Mouse (Mus musculus): Measurements from ENCODE around the gene Dscam. TPM values are rescaled to one million over a fixed set of nuclear protein-coding genes. Genes with fewer than 3 reads are reported as not detected.
"Not testable (repeated sequence)": the region's sequence is repeated elsewhere in the genome, so short reads cannot be mapped to it uniquely, and the experiment has no call there.

Gene Dscam
- polyA plus RNA-seq, 1 experiment, result 32.8 TPM

DNA sequence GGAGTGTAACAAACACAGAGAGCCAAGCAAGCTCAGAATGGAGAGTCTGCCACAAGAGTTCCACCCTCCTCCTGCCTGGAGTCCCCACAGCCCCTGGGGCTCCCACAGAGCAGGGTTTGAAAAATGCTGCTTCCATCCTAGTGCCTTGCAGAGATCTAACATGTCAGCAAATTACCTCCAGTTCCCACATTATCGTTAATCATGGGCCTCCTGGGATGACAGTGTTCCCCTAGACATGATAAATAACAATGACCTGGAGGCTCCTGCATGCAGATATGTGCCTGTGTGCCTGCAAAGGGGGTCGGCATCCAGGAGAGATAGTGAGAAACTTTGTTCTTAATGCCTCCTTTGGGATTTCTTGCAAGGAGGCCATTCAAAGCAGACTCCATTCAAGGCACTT is 266.2 kb downstream of the Dscam start:
- DNase-seq (ENCODE audit: low read depth), result peak; percentile 37
- TF ChIP-seq CTCF (IDR thresholded peaks at IDR 0.05; ENCODE audit: borderline replicate concordance, extremely low read depth, insufficient read depth, insufficient read length) (no peak), POLR2A (IDR thresholded peaks at IDR 0.05; ENCODE audit: borderline replicate concordance, extremely low read depth, insufficient read depth, insufficient read length, poor library complexity, severe bottlenecking) (no peak)

DNA sequence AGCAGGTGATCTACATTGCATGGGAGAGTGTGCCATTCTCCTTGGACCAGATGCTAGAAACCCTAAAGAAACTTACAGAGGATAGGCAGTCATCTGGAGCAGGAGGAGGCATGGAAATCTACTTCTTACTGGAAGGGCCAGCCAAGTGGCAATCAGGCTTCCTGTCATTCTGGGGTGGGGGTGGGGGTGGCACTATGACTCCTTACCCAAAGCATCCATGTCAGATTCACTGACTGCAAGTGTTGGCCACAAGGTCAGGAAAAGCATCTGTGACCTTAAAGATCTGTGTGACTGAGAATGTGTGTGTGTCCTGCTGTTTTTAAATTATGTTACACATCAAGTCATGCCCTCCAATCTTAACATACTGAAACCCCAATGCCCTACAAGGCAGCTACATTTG is 268.0 kb downstream of the Dscam start:
- TF ChIP-seq POLR2A (IDR thresholded peaks at IDR 0.05; ENCODE audit: borderline replicate concordance, extremely low read depth, insufficient read depth, insufficient read length, poor library complexity, severe bottlenecking), result no peak
- no peak for TF ChIP-seq CTCF (IDR thresholded peaks at IDR 0.05; ENCODE audit: borderline replicate concordance, extremely low read depth, insufficient read depth, insufficient read length)

DNA sequence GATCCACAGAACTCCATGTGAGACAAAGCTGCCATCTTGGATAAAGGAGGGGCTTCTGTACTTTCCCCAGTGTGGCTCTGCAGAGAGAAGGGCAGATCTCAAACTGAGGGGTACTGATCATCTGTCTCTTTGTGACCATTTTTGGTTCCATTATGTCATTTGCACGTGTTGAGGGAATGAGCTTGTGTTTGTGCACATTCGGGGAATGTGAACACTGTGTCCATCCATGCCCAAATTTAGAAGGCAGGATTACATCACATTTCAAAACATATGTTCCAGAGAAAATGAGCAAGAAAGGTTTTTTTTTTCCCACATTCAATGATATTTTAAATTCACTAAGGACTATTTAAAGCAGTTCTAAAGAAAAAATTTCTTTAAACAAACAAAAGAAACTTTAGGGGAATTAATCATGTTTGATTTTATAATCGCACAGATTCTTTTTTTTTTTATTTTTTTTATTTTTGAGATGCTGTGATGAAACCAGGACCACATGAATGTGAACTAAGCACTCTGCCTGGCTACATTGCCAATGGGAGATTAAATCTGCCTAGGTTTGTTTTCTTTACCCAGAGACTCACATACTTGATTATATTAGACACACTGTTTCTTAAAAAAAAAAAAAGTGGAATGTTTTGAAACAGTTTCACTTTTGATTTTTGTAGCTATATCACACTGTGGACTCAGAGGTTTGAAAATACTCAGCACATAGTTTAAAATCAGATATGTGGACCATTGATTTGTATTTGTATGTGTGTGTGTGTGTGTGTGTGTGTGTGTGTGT is 269.1 kb downstream of the Dscam start:
- no peak for TF ChIP-seq CTCF (IDR thresholded peaks at IDR 0.05; ENCODE audit: borderline replicate concordance, extremely low read depth, insufficient read depth, insufficient read length)
- no peak for TF ChIP-seq POLR2A (IDR thresholded peaks at IDR 0.05; ENCODE audit: borderline replicate concordance, extremely low read depth, insufficient read depth, insufficient read length, poor library complexity, severe bottlenecking)

More for the DNA sequence above, 268.0 kb downstream of the Dscam start:
- no peak for DNase-seq (ENCODE audit: low read depth)

DNA sequence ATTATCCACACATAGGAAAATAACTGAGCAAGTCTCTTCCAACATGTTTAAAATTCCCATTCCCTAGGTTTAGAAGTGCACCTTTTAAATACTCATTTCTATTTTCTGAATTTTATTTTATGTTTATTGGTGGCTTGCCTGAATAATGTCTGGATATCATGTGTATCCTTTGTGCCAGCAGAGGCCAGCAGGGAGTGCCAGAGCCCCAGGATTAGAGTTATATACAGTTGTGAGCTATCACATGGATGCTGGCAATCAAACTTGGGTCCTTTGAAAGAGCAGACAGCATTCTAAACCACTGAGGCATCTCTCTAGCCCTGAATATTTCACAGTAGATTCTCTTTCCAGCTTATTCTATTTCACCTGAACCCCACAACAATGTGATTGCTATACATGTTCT is 271.2 kb downstream of the Dscam start:
- TF ChIP-seq POLR2A (IDR thresholded peaks at IDR 0.05; ENCODE audit: borderline replicate concordance, extremely low read depth, insufficient read depth, insufficient read length, poor library complexity, severe bottlenecking) (no peak), CTCF (IDR thresholded peaks at IDR 0.05; ENCODE audit: borderline replicate concordance, extremely low read depth, insufficient read depth, insufficient read length) (peak; percentile 14; the same call in 1 of the 2 replicates)
- no peak for DNase-seq (ENCODE audit: low read depth)

More for the DNA sequence above, 269.1 kb downstream of the Dscam start:
- DNase-seq (ENCODE audit: low read depth), result no peak

DNA sequence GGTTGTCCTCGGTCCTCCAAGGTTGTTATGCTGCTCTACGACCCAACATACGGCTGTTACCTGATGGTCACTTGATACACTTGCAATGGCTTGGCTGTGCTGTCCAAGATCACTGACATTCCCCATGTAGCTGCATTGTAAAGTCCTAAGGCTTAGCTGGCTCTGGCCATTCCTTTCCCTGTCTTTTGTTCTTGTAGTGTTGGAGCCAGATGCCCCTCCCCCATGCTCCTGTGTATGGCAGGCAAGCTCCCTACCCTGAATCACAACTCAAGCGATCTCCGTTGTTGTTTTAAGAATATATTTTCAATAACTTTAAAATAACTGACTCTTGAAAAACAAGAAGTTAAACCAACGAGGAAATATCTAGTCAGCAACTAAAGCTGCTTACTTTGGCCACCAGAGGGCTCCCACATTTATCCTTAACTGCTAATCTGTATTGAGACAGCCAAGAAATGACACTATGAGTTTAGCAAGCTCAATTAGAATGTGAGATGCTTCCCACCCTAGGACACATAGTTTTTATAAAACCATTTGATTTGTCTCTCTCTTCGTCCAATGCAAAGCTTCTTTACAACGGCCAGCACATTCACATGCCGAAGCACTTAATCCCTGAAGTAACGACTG is 273.9 kb downstream of the Dscam start:
- peak; percentile 89 for DNase-seq (ENCODE audit: low read depth)
- TF ChIP-seq POLR2A (IDR thresholded peaks at IDR 0.05; ENCODE audit: borderline replicate concordance, extremely low read depth, insufficient read depth, insufficient read length, poor library complexity, severe bottlenecking) (no peak), CTCF (IDR thresholded peaks at IDR 0.05; ENCODE audit: borderline replicate concordance, extremely low read depth, insufficient read depth, insufficient read length) (peak; percentile 38; the same call in 1 of the 2 replicates)

DNA sequence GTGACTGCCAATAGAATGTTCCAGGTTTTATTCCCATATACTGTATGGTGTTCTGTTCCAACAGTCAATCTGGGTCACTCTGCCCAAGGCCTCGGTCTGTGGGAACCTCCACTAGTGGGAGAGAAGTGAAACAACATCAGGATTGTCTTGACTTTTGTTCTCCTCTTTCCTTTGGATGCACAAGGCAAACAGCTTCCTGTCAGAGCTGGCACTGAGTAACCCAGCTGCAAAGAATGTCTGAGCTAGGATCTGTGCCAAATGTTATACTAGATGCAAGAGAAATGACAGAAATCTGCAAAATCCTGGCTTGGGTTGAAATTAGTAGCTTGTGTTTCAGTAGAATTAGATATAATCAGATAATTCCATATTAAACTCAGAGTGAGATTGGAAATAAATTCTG is 282.5 kb downstream of the Dscam start:
- TF ChIP-seq POLR2A (IDR thresholded peaks at IDR 0.05; ENCODE audit: borderline replicate concordance, extremely low read depth, insufficient read depth, insufficient read length, poor library complexity, severe bottlenecking), result no peak
- no peak for TF ChIP-seq CTCF (IDR thresholded peaks at IDR 0.05; ENCODE audit: borderline replicate concordance, extremely low read depth, insufficient read depth, insufficient read length)
- DNase-seq (ENCODE audit: low read depth), result peak; percentile 70

DNA sequence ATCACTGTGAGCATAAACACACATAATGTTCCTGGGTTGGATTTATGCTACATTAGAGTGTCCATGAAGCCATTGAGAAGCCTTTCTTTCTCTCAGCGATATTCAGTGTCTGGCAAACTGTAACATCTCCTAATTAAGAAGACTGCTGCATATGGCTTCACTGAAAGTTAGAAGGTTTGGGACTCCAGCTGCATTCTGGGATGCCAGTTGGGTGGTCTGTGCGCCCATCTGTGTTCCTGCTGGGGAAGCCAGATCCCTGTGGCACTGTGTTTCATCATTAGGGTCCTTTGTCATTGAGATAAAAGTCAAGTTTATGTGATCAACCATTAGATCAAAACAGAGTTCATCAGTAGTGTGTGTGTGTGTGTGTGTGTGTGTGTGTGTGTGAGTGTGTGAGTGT is 284.7 kb downstream of the Dscam start:
- peak; percentile 83 for DNase-seq (ENCODE audit: low read depth)
- TF ChIP-seq CTCF (IDR thresholded peaks at IDR 0.05; ENCODE audit: borderline replicate concordance, extremely low read depth, insufficient read depth, insufficient read length), result no peak
- no peak for TF ChIP-seq POLR2A (IDR thresholded peaks at IDR 0.05; ENCODE audit: borderline replicate concordance, extremely low read depth, insufficient read depth, insufficient read length, poor library complexity, severe bottlenecking)

DNA sequence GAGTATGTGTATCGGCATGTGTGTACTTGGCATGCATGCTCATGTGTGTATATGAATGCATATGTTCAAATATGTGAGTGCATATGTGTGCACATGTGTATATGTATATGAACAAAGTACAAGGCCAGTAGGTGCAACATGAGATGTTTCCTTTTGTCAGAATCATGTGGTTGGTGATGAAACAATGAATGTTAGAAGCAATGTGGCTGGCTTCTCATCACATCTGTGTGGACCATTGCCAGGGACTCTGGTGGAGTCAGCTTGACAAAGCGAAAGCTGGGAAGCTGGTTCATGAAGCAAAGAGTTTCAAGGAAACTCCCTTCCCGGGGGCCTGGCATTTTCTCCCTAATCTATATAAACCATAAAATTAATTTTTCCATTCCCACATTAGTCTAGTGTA is 286.0 kb downstream of the Dscam start:
- DNase-seq (ENCODE audit: low read depth), result not testable (repeated sequence)

DNA sequence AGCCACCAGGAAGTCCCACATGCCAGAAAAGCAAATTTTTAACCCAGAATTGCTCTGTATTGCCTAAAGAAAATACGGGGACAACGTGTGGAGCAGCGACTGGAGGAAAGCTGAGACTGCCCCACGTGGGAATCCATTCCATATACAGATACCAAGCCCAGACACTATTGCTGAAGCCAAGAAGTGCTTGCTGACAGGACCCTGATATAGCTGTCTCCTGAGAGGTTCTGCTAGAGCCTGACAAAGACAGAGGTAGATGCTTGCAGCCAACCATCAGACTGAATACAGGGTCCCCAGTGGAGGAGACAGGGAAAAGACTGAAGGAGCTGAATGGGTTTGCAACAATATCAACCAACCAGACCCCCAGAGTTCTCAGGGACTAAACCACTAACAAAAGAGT is 293.3 kb downstream of the Dscam start:
- no peak for DNase-seq (ENCODE audit: low read depth)
- TF ChIP-seq POLR2A (IDR thresholded peaks at IDR 0.05; ENCODE audit: borderline replicate concordance, extremely low read depth, insufficient read depth, insufficient read length, poor library complexity, severe bottlenecking), result no peak
- no peak for TF ChIP-seq CTCF (IDR thresholded peaks at IDR 0.05; ENCODE audit: borderline replicate concordance, extremely low read depth, insufficient read depth, insufficient read length)

DNA sequence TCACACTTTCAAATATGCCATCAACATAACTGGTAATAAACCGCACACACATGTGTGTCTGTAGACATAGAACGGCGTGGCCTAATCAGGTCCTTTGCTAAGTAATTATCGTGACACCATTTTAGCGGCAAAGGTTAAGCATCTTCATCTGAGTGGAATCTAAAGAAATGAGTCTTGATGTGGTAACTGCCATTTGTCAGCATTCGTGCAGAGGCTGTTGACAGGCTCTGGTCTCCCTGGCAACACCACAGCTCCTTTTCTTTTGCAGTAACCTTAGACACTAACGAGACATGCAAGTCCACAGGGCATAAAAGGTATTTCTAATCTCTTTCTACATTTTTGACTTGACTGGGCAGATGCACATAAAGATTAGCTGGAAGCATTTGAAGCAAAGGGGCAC is 297.8 kb downstream of the Dscam start:
- DNase-seq (ENCODE audit: low read depth), result peak; percentile 85
- no peak for TF ChIP-seq POLR2A (IDR thresholded peaks at IDR 0.05; ENCODE audit: borderline replicate concordance, extremely low read depth, insufficient read depth, insufficient read length, poor library complexity, severe bottlenecking)
- TF ChIP-seq CTCF (IDR thresholded peaks at IDR 0.05; ENCODE audit: borderline replicate concordance, extremely low read depth, insufficient read depth, insufficient read length), result no peak

DNA sequence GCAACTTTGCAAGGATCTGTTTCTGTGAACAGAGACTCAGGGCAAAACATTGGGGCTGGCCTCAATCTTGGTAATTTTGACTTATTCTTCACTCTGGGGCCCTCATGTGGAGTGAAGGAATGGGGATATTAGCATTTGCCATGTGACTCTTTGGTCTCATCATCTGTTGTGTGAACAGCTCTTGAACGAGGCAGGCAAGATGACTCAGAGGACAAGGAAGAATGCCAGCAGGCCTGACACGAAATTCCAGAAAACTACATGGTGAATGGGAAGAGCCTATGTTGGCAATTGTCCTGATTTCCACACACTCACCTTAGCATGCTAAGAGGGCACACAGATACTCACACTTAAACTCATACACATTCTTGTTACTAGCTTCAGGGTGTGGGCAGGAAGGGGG is 313.0 kb downstream of the Dscam start:
- no peak for DNase-seq (ENCODE audit: low read depth)
- TF ChIP-seq CTCF (IDR thresholded peaks at IDR 0.05; ENCODE audit: borderline replicate concordance, extremely low read depth, insufficient read depth, insufficient read length) (no peak), POLR2A (IDR thresholded peaks at IDR 0.05; ENCODE audit: borderline replicate concordance, extremely low read depth, insufficient read depth, insufficient read length, poor library complexity, severe bottlenecking) (no peak)

DNA sequence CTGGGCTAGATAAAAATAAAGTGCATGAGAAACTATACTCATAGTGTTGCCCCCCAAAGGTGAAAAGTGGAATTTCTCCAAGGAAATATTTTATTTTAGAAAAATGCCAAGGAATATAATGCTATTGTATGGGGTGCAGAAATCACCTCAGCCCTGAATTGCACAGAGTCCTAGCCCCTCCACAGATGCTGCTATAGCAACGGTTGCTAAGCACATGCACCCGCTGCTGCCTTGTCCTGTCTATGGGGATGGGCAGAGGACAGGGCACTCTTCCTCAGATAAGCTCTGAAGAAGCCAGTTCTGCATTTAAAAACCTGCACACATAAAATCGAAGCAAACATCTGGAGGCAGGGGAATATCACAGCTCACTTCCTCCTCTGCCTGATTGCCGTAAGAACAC is 315.5 kb downstream of the Dscam start:
- DNase-seq (ENCODE audit: low read depth), result peak; percentile 53
- TF ChIP-seq CTCF (IDR thresholded peaks at IDR 0.05; ENCODE audit: borderline replicate concordance, extremely low read depth, insufficient read depth, insufficient read length) (no peak), POLR2A (IDR thresholded peaks at IDR 0.05; ENCODE audit: borderline replicate concordance, extremely low read depth, insufficient read depth, insufficient read length, poor library complexity, severe bottlenecking) (no peak)
